Mouse (Mus musculus): ENCODE measurements around the gene Rap2b. TPM values are rescaled to one million over a fixed set of nuclear protein-coding genes. Genes with fewer than 3 reads are reported as not detected.

The Rap2b gene
- polyA plus RNA-seq, 1 experiment from 2014 or later = 2.0 TPM

Other genes with a start within 250 kb of the Rap2b start
- gene B430305J03Rik, start 4.3 kb downstream of the Rap2b start, polyA plus RNA-seq (2015; fragmentation: Nextera tagmentation; extraction: Ambion mirVana) = not detected in 2 replicates

Measured in liver, embryonic 15.5 days (tissue).